Mouse (Mus musculus) forebrain, embryonic 13.5 days (tissue): Measurements from ENCODE around the gene Tmod2. TPM values are rescaled to one million over a fixed set of nuclear protein-coding genes. Genes with fewer than 3 reads are reported as not detected.
"Not testable (repeated sequence)": the region's sequence is repeated elsewhere in the genome, so short reads cannot be mapped to it uniquely, and the experiment has no call there.

Experiments used
- ATAC-seq: fragments of 200-750 bp; cut with Nextera tagmentation; 2 replicates; pipeline ENCODE4 v1.8.0; 2017
- H3K27ac ChIP-seq: fragments of 300-500 bp; sonication (generic); 2 replicates; pipeline ENCODE4 v1.5.1; 2015; ENCODE audit warnings: inconsistent platforms, mild to moderate bottlenecking, moderate library complexity
- H3K27me3 ChIP-seq: fragments of 300-500 bp; sonication (generic); 2 replicates; pipeline ENCODE4 v1.6.1; 2015; ENCODE audit warnings: mild to moderate bottlenecking, inconsistent platforms
- H3K36me3 ChIP-seq: fragments of 300-500 bp; sonication (generic); 2 replicates; pipeline ENCODE4 v1.6.1; 2015; ENCODE audit warnings: mild to moderate bottlenecking, inconsistent platforms; ENCODE audit not compliant: poor library complexity, severe bottlenecking
- H3K4me1 ChIP-seq: fragments of 300-500 bp; sonication (generic); 2 replicates; pipeline ENCODE4 v1.6.1; 2015; ENCODE audit warnings: inconsistent platforms
- H3K4me2 ChIP-seq: fragments of 300-500 bp; sonication (generic); 2 replicates; pipeline ENCODE4 v1.6.1; 2015; ENCODE audit warnings: inconsistent platforms, mild to moderate bottlenecking, moderate library complexity
- H3K4me3 ChIP-seq: fragments of 300-500 bp; sonication (generic); 2 replicates; pipeline ENCODE4 v1.5.1; 2015; ENCODE audit warnings: mild to moderate bottlenecking, inconsistent platforms
- H3K9ac ChIP-seq: fragments of 300-500 bp; sonication (generic); 2 replicates; pipeline ENCODE4 v1.6.1; 2015; ENCODE audit warnings: mild to moderate bottlenecking, inconsistent platforms
- H3K9me3 ChIP-seq: fragments of 300-500 bp; sonication (generic); replicated peaks from 2 replicates; pipeline ENCODE4 v1.6.1; 2016; ENCODE audit warnings: inconsistent platforms
- WGBS: fragments of 180-500 bp; shearing (Covaris S2); methylation state at CpG from one replicate; pipeline ENCODE4 v1.1.7; 2015; 5-methylcytosine and 5-hydroxymethylcytosine counted together
- polyA plus RNA-seq: library from polyadenylated mRNA; unstranded; fragments of >200 nt; fragmentation: Nextera tagmentation; extraction: Ambion mirVana; gene quantifications from 2 replicates; pipeline ENCODE4 v1.2.1, GENCODE M21; 2015

Tmod2 gene
- polyA plus RNA-seq: 143 and 157 TPM in 2 replicates

- Histone ChIP-seq H3K4me3 (peak within 1 kb of the TSS; percentile 86), H3K9ac (peak within 1 kb of the TSS; percentile 85), H3K9me3 (no peaks in the 10 kb centered on the region), H3K36me3 (peaks cover 3% of the 10 kb centered on the region; the same call in 1 of the 2 replicates), H3K27me3 (no peaks in the 10 kb centered on the region), H3K4me1 (peaks cover 12% of the 10 kb centered on the region), H3K27ac (peak within 1 kb of the TSS; percentile 88), H3K4me2 (peak within 1 kb of the TSS; percentile 73)
- ATAC-seq: peak; percentile 92
- WGBS: under 1% methylated on average over 74 of the region's 74 CpGs
Observed at GRCm38 (mm10) chr9:75610571-75611493, at the start of gene Tmod2. TSS of gene Tmod2 (minus strand) at chr9:75611325.

GRCm38 (mm10) chr9:75660917-75661316, 49.8 kb upstream of the Tmod2 start:
- Histone ChIP-seq H3K9ac (no peak overlapping the region), H3K4me3 (no peak overlapping the region), H3K27me3 (no peaks in the 10 kb centered on the region), H3K36me3 (peaks cover 69% of the 10 kb centered on the region), H3K9me3 (no peaks in the 10 kb centered on the region), H3K4me2 (no peak overlapping the region), H3K4me1 (no peaks in the 10 kb centered on the region), H3K27ac (no peak overlapping the region)
- no peak for ATAC-seq
- 93% methylated on average over 8 of the region's 8 CpGs for WGBS

- WGBS: 85% methylated on average over 3 of the region's 3 CpGs
- H3K36me3 ChIP-seq: peaks cover 74% of the 10 kb centered on the region
- not testable (repeated sequence) for H3K27ac ChIP-seq, H3K4me1 ChIP-seq, H3K4me2 ChIP-seq, H3K9ac ChIP-seq, H3K27me3 ChIP-seq, H3K9me3 ChIP-seq, ATAC-seq, H3K4me3 ChIP-seq
Observed at GRCm38 (mm10) chr9:75656456-75656855, 45.3 kb upstream of the Tmod2 start.

GRCm38 (mm10) chr9:75653981-75654911, 43.1 kb upstream of the Tmod2 start:
- H3K4me2 ChIP-seq: no peak overlapping the region
- no peak overlapping the region for H3K27ac ChIP-seq
- H3K9ac ChIP-seq: no peak overlapping the region
- peaks cover 75% of the 10 kb centered on the region for H3K36me3 ChIP-seq
- WGBS: 79% methylated on average over 12 of the region's 12 CpGs
- H3K9me3 ChIP-seq: no peaks in the 10 kb centered on the region
- no peak for ATAC-seq
- H3K27me3 ChIP-seq: no peaks in the 10 kb centered on the region
- H3K4me3 ChIP-seq: no peak overlapping the region
- H3K4me1 ChIP-seq: no peaks in the 10 kb centered on the region

GRCm38 (mm10) chr9:75645405-75645804, 34.3 kb upstream of the Tmod2 start:
- 74% methylated on average over 3 of the region's 3 CpGs for WGBS
- ATAC-seq: no peak

GRCm38 (mm10) chr9:75634226-75634625, 23.1 kb upstream of the Tmod2 start:
- Histone ChIP-seq H3K9ac (no peak overlapping the region), H3K4me3 (no peak overlapping the region), H3K27ac (no peak overlapping the region), H3K9me3 (no peaks in the 10 kb centered on the region), H3K4me1 (no peaks in the 10 kb centered on the region), H3K4me2 (no peak overlapping the region), H3K27me3 (no peaks in the 10 kb centered on the region), H3K36me3 (peaks cover 3% of the 10 kb centered on the region; the same call in 1 of the 2 replicates)
- 83% methylated on average over 4 of the region's 4 CpGs for WGBS
- no peak for ATAC-seq

More at GRCm38 (mm10) chr9:75645405-75645804, 34.3 kb upstream of the Tmod2 start:
- no peak overlapping the region for H3K4me3 ChIP-seq
- H3K27me3 ChIP-seq: no peaks in the 10 kb centered on the region
- no peaks in the 10 kb centered on the region for H3K4me1 ChIP-seq
- no peak overlapping the region for H3K9ac ChIP-seq
- no peak overlapping the region for H3K27ac ChIP-seq
- H3K4me2 ChIP-seq: no peak overlapping the region
- no peaks in the 10 kb centered on the region for H3K9me3 ChIP-seq
- peaks cover 88% of the 10 kb centered on the region for H3K36me3 ChIP-seq

- H3K9ac ChIP-seq: no peak overlapping the region
- no peaks in the 10 kb centered on the region for H3K9me3 ChIP-seq
- H3K27ac ChIP-seq: no peak overlapping the region
- no peak for ATAC-seq
- no peaks in the 10 kb centered on the region for H3K27me3 ChIP-seq
- H3K4me2 ChIP-seq: no peak overlapping the region
- no peak overlapping the region for H3K4me3 ChIP-seq
- WGBS: 89% methylated on average over 8 of the region's 8 CpGs
- H3K4me1 ChIP-seq: no peaks in the 10 kb centered on the region
- H3K36me3 ChIP-seq: no peaks in the 10 kb centered on the region
Observed at GRCm38 (mm10) chr9:75633603-75634002, 22.5 kb upstream of the Tmod2 start.

- ATAC-seq: no peak
- no peak overlapping the region for H3K4me3 ChIP-seq
- no peaks in the 10 kb centered on the region for H3K27me3 ChIP-seq
- H3K9me3 ChIP-seq: no peaks in the 10 kb centered on the region
- H3K4me2 ChIP-seq: no peak overlapping the region
- H3K4me1 ChIP-seq: no peaks in the 10 kb centered on the region
- no peak overlapping the region for H3K9ac ChIP-seq
- no peaks in the 10 kb centered on the region for H3K36me3 ChIP-seq
- 24% methylated on average over 1 of the region's 1 CpGs for WGBS
- no peak overlapping the region for H3K27ac ChIP-seq
Observed at GRCm38 (mm10) chr9:75632902-75633301, 21.8 kb upstream of the Tmod2 start.

GRCm38 (mm10) chr9:75632111-75632510, 21.0 kb upstream of the Tmod2 start:
- no peaks in the 10 kb centered on the region for H3K4me1 ChIP-seq
- H3K9me3 ChIP-seq: no peaks in the 10 kb centered on the region
- no peak for ATAC-seq
- H3K9ac ChIP-seq: no peak overlapping the region
- no peak overlapping the region for H3K4me3 ChIP-seq
- H3K27me3 ChIP-seq: no peaks in the 10 kb centered on the region
- H3K27ac ChIP-seq: no peak overlapping the region
- WGBS: 59% methylated on average over 10 of the region's 10 CpGs
- H3K4me2 ChIP-seq: no peak overlapping the region
- no peaks in the 10 kb centered on the region for H3K36me3 ChIP-seq

- Histone ChIP-seq H3K27ac (no peak overlapping the region), H3K27me3 (no peaks in the 10 kb centered on the region), H3K4me3 (no peak overlapping the region), H3K9me3 (no peaks in the 10 kb centered on the region), H3K4me1 (0 out of 2 replicates have a peak, but pooled peaks cover 7% of the 10 kb centered on the region), H3K9ac (no peak overlapping the region), H3K4me2 (no peak overlapping the region), H3K36me3 (no peaks in the 10 kb centered on the region)
- ATAC-seq: no peak
- WGBS: 89% methylated on average over 8 of the region's 8 CpGs
Observed at GRCm38 (mm10) chr9:75630823-75631454, 19.8 kb upstream of the Tmod2 start.

- peak overlapping the region; percentile 88 for H3K9ac ChIP-seq
- peak overlapping the region; percentile 86 for H3K27ac ChIP-seq
- WGBS: under 1% methylated on average over 14 of the region's 14 CpGs
Observed at GRCm38 (mm10) chr9:75626308-75626604, 15.1 kb upstream of the Tmod2 start.

More at GRCm38 (mm10) chr9:75626308-75626604, 15.1 kb upstream of the Tmod2 start:
- H3K4me3 ChIP-seq: peak overlapping the region; percentile 77
- peak overlapping the region; percentile 80 for H3K4me2 ChIP-seq
- no peaks in the 10 kb centered on the region for H3K9me3 ChIP-seq
- H3K36me3 ChIP-seq: no peaks in the 10 kb centered on the region
- H3K4me1 ChIP-seq: 0 out of 2 replicates have a peak, but pooled peaks cover 7% of the 10 kb centered on the region
- no peak for ATAC-seq
- H3K27me3 ChIP-seq: 0 out of 2 replicates have a peak, but pooled peaks cover 3% of the 10 kb centered on the region
